Mouse (Mus musculus): ENCODE data around the gene Alx3.

The Alx3 gene

GRCm38 (mm10) chr3:107594662-107595263 is at the start of gene Alx3:
TSS of gene Alx3 (plus strand) at chr3:107595031.
- no peak for DNase-seq (ENCODE audit: low spot score)

GRCm38 (mm10) chr3:107545278-107545677 is 49.6 kb upstream of the Alx3 start:
- no peak for DNase-seq (ENCODE audit: low spot score)

GRCm38 (mm10) chr3:107545716-107546412 is 49.0 kb upstream of the Alx3 start:
- no peak for DNase-seq (ENCODE audit: low spot score)

GRCm38 (mm10) chr3:107546956-107547355 is 47.9 kb upstream of the Alx3 start:
- DNase-seq (ENCODE audit: low spot score): no peak

GRCm38 (mm10) chr3:107550409-107551049 is 44.3 kb upstream of the Alx3 start:
- DNase-seq (ENCODE audit: low spot score): no peak

GRCm38 (mm10) chr3:107554842-107555241 is 40.0 kb upstream of the Alx3 start, which contains the start of gene Ubl4b:
TSS of gene Ubl4b (minus strand) at chr3:107555073.
- DNase-seq (ENCODE audit: low spot score): no peak

GRCm38 (mm10) chr3:107558740-107559139 is 36.1 kb upstream of the Alx3 start:
- DNase-seq (ENCODE audit: low spot score): no peak

- DNase-seq (ENCODE audit: low spot score): no peak
Measured at GRCm38 (mm10) chr3:107559183-107559582, 35.6 kb upstream of the Alx3 start.

- no peak for DNase-seq (ENCODE audit: low spot score)
Measured at GRCm38 (mm10) chr3:107562104-107562503, 32.7 kb upstream of the Alx3 start.

GRCm38 (mm10) chr3:107562591-107562990 is 32.2 kb upstream of the Alx3 start:
- DNase-seq (ENCODE audit: low spot score): no peak

- no peak for DNase-seq (ENCODE audit: low spot score)
Measured at GRCm38 (mm10) chr3:107563880-107564279, 31.0 kb upstream of the Alx3 start.

- no peak for DNase-seq (ENCODE audit: low spot score)
Measured at GRCm38 (mm10) chr3:107565331-107565730, 29.5 kb upstream of the Alx3 start.

GRCm38 (mm10) chr3:107567766-107568165 is 27.1 kb upstream of the Alx3 start:
- no peak for DNase-seq (ENCODE audit: low spot score)

- DNase-seq (ENCODE audit: low spot score): no peak
Measured at GRCm38 (mm10) chr3:107568721-107569120, 26.1 kb upstream of the Alx3 start.

GRCm38 (mm10) chr3:107571205-107571604 is 23.6 kb upstream of the Alx3 start:
- DNase-seq (ENCODE audit: low spot score): no peak

GRCm38 (mm10) chr3:107576807-107577206 is 18.0 kb upstream of the Alx3 start:
- DNase-seq (ENCODE audit: low spot score): no peak

- DNase-seq (ENCODE audit: low spot score): no peak
Measured at GRCm38 (mm10) chr3:107577810-107578390, 16.9 kb upstream of the Alx3 start.

- peak; percentile 72 for DNase-seq (ENCODE audit: low spot score)
Measured at GRCm38 (mm10) chr3:107579466-107579865, 15.4 kb upstream of the Alx3 start.

GRCm38 (mm10) chr3:107581103-107582010 is 13.5 kb upstream of the Alx3 start:
- no peak for DNase-seq (ENCODE audit: low spot score)

- no peak for DNase-seq (ENCODE audit: low spot score)
Measured at GRCm38 (mm10) chr3:107582130-107582874, 12.5 kb upstream of the Alx3 start.
